Mouse (Mus musculus) cortical plate, adult 2 months (tissue): ENCODE data around the gene Gpr183.

Experiments
- CTCF ChIP-seq: fragments of 200-500 bp; IDR thresholded peaks from 2 replicates; pipeline ENCODE4 v1.5.1; 2011; ENCODE audit warnings: mild to moderate bottlenecking, control low read depth, low read length; ENCODE audit not compliant: insufficient read depth; ENCODE audit errors: extremely low read depth
- POLR2A ChIP-seq: fragments of 200-500 bp; IDR thresholded peaks from 2 replicates; pipeline ENCODE4 v1.6.1; 2011; ENCODE audit warnings: mild to moderate bottlenecking, low read length, control low read depth; ENCODE audit not compliant: insufficient read depth; ENCODE audit errors: extremely low read depth

DNA sequence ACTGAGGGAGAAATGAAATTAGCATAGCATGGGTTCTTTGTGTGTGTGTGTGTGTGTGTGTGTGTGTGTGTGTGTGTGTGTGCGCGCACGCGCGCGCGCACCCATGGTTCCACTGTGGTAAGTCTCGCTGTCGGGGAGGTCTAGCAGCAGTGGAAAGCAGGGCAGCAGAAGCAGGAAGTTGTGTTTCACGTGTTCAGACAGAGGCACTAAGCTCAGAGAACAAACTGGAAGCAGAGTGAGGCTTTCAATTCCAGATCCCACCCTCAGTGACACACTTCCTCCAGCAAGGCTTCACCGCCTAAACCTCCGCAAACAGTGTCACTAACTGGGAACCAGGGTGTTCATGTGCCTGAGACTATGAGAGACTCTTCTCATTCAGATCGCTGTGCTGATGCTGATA lies 44.5 kb upstream of the Gpr183 start:
- no peak for TF ChIP-seq POLR2A
- no peak for TF ChIP-seq CTCF
